Mouse (Mus musculus) neural tube, embryonic 11.5 days (tissue): ENCODE data around the gene Mchr1. TPM values are rescaled to one million over a fixed set of nuclear protein-coding genes. Genes with fewer than 3 reads are reported as not detected.

Experiments used
- ATAC-seq: fragments of 200-750 bp; cut with Nextera tagmentation; 2 replicates; pipeline ENCODE4 v1.8.0; 2017; ENCODE audit warnings: moderate number of reproducible peaks, mild to moderate bottlenecking, moderate TSS enrichment, moderate library complexity; ENCODE audit not compliant: insufficient read depth, low FRiP score, low TSS enrichment
- DNase-seq: peaks from one replicate; pipeline ENCODE4 v3.0.0-alpha.2; 2015; ENCODE audit warnings: low spot score
- H3K27ac ChIP-seq: fragments of 300-500 bp; sonication (generic); 2 replicates; pipeline ENCODE4 v1.5.1; 2014; ENCODE audit warnings: low read depth, mild to moderate bottlenecking, low read length
- H3K27me3 ChIP-seq: fragments of 300-500 bp; sonication (generic); 2 replicates; pipeline ENCODE4 v1.6.1; 2014; ENCODE audit warnings: mild to moderate bottlenecking, low read length, mixed read lengths; ENCODE audit not compliant: control insufficient read depth, insufficient read depth
- H3K36me3 ChIP-seq: fragments of 300-500 bp; sonication (generic); 2 replicates; pipeline ENCODE4 v1.6.1; 2014; ENCODE audit warnings: mild to moderate bottlenecking, low read length, moderate library complexity, mixed read lengths; ENCODE audit not compliant: control insufficient read depth, insufficient read depth
- H3K4me1 ChIP-seq: fragments of 300-500 bp; sonication (generic); 2 replicates; pipeline ENCODE4 v1.6.1; 2014; ENCODE audit warnings: low read length, mixed read lengths; ENCODE audit not compliant: control insufficient read depth, insufficient read depth
- H3K4me2 ChIP-seq: fragments of 300-500 bp; sonication (generic); 2 replicates; pipeline ENCODE4 v1.6.1; 2014; ENCODE audit warnings: low read depth, mild to moderate bottlenecking, moderate library complexity
- H3K4me3 ChIP-seq: fragments of 300-500 bp; sonication (generic); 2 replicates; pipeline ENCODE4 v1.5.1; 2014; ENCODE audit warnings: low read depth, low read length
- H3K9ac ChIP-seq: fragments of 300-500 bp; sonication (generic); 2 replicates; pipeline ENCODE4 v1.6.1; 2014; ENCODE audit warnings: mild to moderate bottlenecking, low read length
- H3K9me3 ChIP-seq: fragments of 300-500 bp; sonication (generic); 2 replicates; pipeline ENCODE4 v1.6.1; 2016; ENCODE audit warnings: low read length; ENCODE audit not compliant: control insufficient read depth
- WGBS: fragments of 180-500 bp; shearing (Covaris S2); extraction: QIAGEN DNeasy Blood & Tissue Kit; methylation state at CpG from one replicate; pipeline ENCODE4 v1.1.7; 2014; 5-methylcytosine and 5-hydroxymethylcytosine counted together
- polyA plus RNA-seq: library from polyadenylated mRNA; unstranded; fragments of >200 nt; fragmentation: Nextera tagmentation; extraction: Ambion mirVana; gene quantifications from 2 replicates; pipeline ENCODE4 v1.2.1, GENCODE M21; 2014

The Mchr1 gene
- polyA plus RNA-seq, 1 experiment from 2014 or later = 0.77 TPM

- Histone ChIP-seq H3K9ac (no peak overlapping the region; the same call in 1 of the 2 replicates), H3K4me2 (no peak overlapping the region), H3K36me3 (no peaks in the 10 kb centered on the region), H3K9me3 (no peaks in the 10 kb centered on the region), H3K27me3 (no peaks in the 10 kb centered on the region), H3K27ac (no peak overlapping the region), H3K4me1 (no peaks in the 10 kb centered on the region), H3K4me3 (no peak overlapping the region)
- WGBS = 18% methylated on average over 13 of the region's 13 CpGs
- ATAC-seq (no peak), DNase-seq (no peak)
These were observed 37.2 kb downstream of the Mchr1 start for GRCm38 (mm10) chr15:81272305-81273053.

- Histone ChIP-seq H3K4me2 (no peak overlapping the region), H3K9ac (no peak overlapping the region), H3K4me3 (no peak overlapping the region), H3K27me3 (no peaks in the 10 kb centered on the region), H3K36me3 (no peaks in the 10 kb centered on the region), H3K9me3 (no peaks in the 10 kb centered on the region), H3K27ac (no peak overlapping the region), H3K4me1 (peaks cover 5% of the 10 kb centered on the region; the same call in 1 of the 2 replicates)
- WGBS = 44% methylated on average over 2 of the region's 2 CpGs
- ATAC-seq (no peak), DNase-seq (no peak)
These were observed 38.1 kb downstream of the Mchr1 start for GRCm38 (mm10) chr15:81273361-81273760.

GRCm38 (mm10) chr15:81277928-81278327, 42.6 kb downstream of the Mchr1 start:
- DNase-seq (peak; percentile 45), ATAC-seq (no peak)
- Histone ChIP-seq H3K36me3 (no peaks in the 10 kb centered on the region), H3K27me3 (no peaks in the 10 kb centered on the region), H3K9ac (no peak overlapping the region), H3K9me3 (no peaks in the 10 kb centered on the region), H3K27ac (no peak overlapping the region), H3K4me2 (no peak overlapping the region), H3K4me1 (peaks cover 5% of the 10 kb centered on the region; the same call in 1 of the 2 replicates), H3K4me3 (no peak overlapping the region)
- 27% methylated on average over 10 of the region's 11 CpGs for WGBS

DNA sequence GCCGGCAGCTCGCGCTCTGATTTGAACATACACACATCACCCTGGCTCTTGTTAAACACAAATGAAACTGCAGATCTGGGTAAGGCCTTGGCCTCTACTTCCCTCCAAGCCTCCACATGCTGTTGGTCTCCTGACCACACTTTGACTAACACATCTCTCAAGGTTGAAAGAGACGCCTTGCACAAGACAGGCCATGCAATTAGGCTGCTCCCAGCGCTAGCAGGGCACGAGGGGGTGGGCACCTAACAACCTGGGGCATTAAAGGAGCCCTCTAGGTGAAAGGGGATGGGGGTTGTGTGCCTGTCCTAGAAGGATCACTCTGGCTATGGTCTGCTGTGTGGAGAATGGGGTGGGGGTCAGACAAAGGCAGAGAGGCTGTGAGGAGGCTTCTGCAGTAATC, 43.4 kb downstream of the Mchr1 start:
- DNase-seq (no peak), ATAC-seq (no peak)
- no peak overlapping the region for H3K4me2 ChIP-seq
- H3K9ac ChIP-seq = no peak overlapping the region
- H3K27ac ChIP-seq = no peak overlapping the region
- H3K27me3 ChIP-seq = no peaks in the 10 kb centered on the region
- H3K9me3 ChIP-seq = no peaks in the 10 kb centered on the region
- H3K36me3 ChIP-seq = no peaks in the 10 kb centered on the region
- H3K4me3 ChIP-seq = no peak overlapping the region
- H3K4me1 ChIP-seq = peaks cover 5% of the 10 kb centered on the region; the same call in 1 of the 2 replicates
- WGBS = 79% methylated on average over 6 of the region's 6 CpGs

- ATAC-seq = no peak
- Histone ChIP-seq H3K27ac (no peak overlapping the region), H3K4me3 (no peak overlapping the region), H3K4me1 (no peaks in the 10 kb centered on the region), H3K36me3 (no peaks in the 10 kb centered on the region), H3K4me2 (no peak overlapping the region), H3K27me3 (no peaks in the 10 kb centered on the region), H3K9me3 (no peaks in the 10 kb centered on the region), H3K9ac (no peak overlapping the region)
- WGBS = 77% methylated on average over 9 of the region's 9 CpGs
- DNase-seq = no peak
These were observed 48.9 kb downstream of the Mchr1 start for GRCm38 (mm10) chr15:81284121-81284734.

Other genes with a start within 250 kb of the Mchr1 start
- gene Mrtfa, start 44.7 kb upstream of the Mchr1 start, polyA plus RNA-seq = 23.8 and 24.8 TPM in 2 replicates
- 108 and 109 TPM in 2 replicates for gene Slc25a17, start 125.3 kb downstream of the Mchr1 start, polyA plus RNA-seq
- gene St13, start 164.6 kb downstream of the Mchr1 start, polyA plus RNA-seq = 176 and 189 TPM in 2 replicates
- 7.7 and 8.1 TPM in 2 replicates for gene Xpnpep3, start 164.6 kb downstream of the Mchr1 start, polyA plus RNA-seq
- gene Dnajb7, start 172.8 kb downstream of the Mchr1 start, polyA plus RNA-seq = 0.69 and 0.72 TPM in 2 replicates
- 515 and 541 TPM in 2 replicates for gene Rbx1, start 230.8 kb downstream of the Mchr1 start, polyA plus RNA-seq